Mouse (Mus musculus): Measurements from ENCODE around the gene Fbxo3. TPM values are rescaled to one million over a fixed set of nuclear protein-coding genes. Genes with fewer than 3 reads are reported as not detected.
"Not testable (repeated sequence)": the region's sequence is repeated elsewhere in the genome, so short reads cannot be mapped to it uniquely, and the experiment has no call there.

The Fbxo3 gene
- polyA plus RNA-seq, 1 experiment from 2014 or later: 49.6 TPM

DNA sequence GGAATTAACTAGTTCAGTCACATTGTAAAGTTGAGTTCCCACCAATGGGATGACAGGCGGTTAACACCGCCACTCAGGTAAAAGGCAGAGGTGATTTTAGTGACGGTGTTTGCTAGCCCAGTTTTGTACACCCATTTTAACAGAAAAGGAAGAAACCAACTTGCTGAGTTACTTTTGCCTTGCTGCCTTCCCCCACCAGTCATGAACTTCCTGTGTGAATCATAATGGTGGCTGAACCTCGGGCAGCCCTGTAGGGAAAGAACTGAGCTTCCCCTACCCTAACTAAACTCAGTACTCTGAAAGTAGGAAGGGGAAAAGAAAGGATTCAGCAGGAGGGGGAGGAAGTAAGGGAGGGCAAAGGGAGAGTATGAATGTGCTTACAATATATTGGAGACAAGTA, 82.5 kb downstream of the Fbxo3 start:
- Histone ChIP-seq H3K9me3 (ENCODE audit: control insufficient read depth, low read length) (no peaks in the 10 kb centered on the region), H3K9ac (ENCODE audit: low read length) (no peak overlapping the region), H3K4me3 (ENCODE audit: low read depth, low read length) (no peak overlapping the region), H3K4me1 (replicated peaks; ENCODE audit: control insufficient read depth, insufficient read depth, low read length) (peaks cover 3% of the 10 kb centered on the region; the same call in 1 of the 2 replicates), H3K27ac (ENCODE audit: low read depth) (no peak overlapping the region), H3K27me3 (replicated peaks; ENCODE audit: control insufficient read depth, insufficient read depth, low read length) (no peaks in the 10 kb centered on the region), H3K4me2 (ENCODE audit: low read length) (no peak overlapping the region), H3K36me3 (ENCODE audit: control insufficient read depth, insufficient read depth, low read length) (no peaks in the 10 kb centered on the region; the same call in 1 of the 2 replicates)
- DNase-seq (ENCODE audit: low spot score): no peak
- 86% methylated on average over 4 of the region's 4 CpGs for WGBS
- no peak for ATAC-seq (replicated peaks; ENCODE audit: low FRiP score, low TSS enrichment, low read depth)

GRCm38 (mm10) chr2:104111170-104111797, 83.8 kb downstream of the Fbxo3 start:
- H3K36me3 ChIP-seq (ENCODE audit: control insufficient read depth, insufficient read depth, low read length); H3K4me3 ChIP-seq (ENCODE audit: low read depth, low read length); H3K27me3 ChIP-seq (replicated peaks; ENCODE audit: control insufficient read depth, insufficient read depth, low read length); H3K4me2 ChIP-seq (ENCODE audit: low read length); DNase-seq (ENCODE audit: low spot score); ATAC-seq (replicated peaks; ENCODE audit: low FRiP score, low TSS enrichment, low read depth); H3K27ac ChIP-seq (ENCODE audit: low read depth); H3K9ac ChIP-seq (ENCODE audit: low read length); H3K4me1 ChIP-seq (replicated peaks; ENCODE audit: control insufficient read depth, insufficient read depth, low read length); H3K9me3 ChIP-seq (ENCODE audit: control insufficient read depth, low read length): not testable (repeated sequence)
- WGBS: no CpG with 5 or more reads among the region's 1 CpGs

Other genes starting within 250 kb of the Fbxo3 start
- 344 and 378 TPM in 2 replicates for gene Caprin1, start 230.1 kb upstream of the Fbxo3 start, polyA plus RNA-seq (2014; fragmentation: Nextera tagmentation; extraction: Ambion mirVana)
- 16.3 and 17.6 TPM in 2 replicates for gene Lmo2, start 69.7 kb upstream of the Fbxo3 start, polyA plus RNA-seq (2014; fragmentation: Nextera tagmentation; extraction: Ambion mirVana)
- gene 4931422A03Rik, start 640 bp downstream of the Fbxo3 start, polyA plus RNA-seq (2014; fragmentation: Nextera tagmentation; extraction: Ambion mirVana): 1.9 and 2.1 TPM in 2 replicates
- 0.11 TPM in 1 of 2 replicates, not detected in the other for gene Gm10912, start 38.1 kb downstream of the Fbxo3 start, polyA plus RNA-seq (2014; fragmentation: Nextera tagmentation; extraction: Ambion mirVana)
- not detected in 2 replicates for gene Gm10799, start 40.8 kb downstream of the Fbxo3 start, polyA plus RNA-seq (2014; fragmentation: Nextera tagmentation; extraction: Ambion mirVana)
- gene Cd59b, start 42.1 kb downstream of the Fbxo3 start, polyA plus RNA-seq (2014; fragmentation: Nextera tagmentation; extraction: Ambion mirVana): 3.8 and 5.1 TPM in 2 replicates
- 27.1 and 28.9 TPM in 2 replicates for gene Cd59a, start 68.1 kb downstream of the Fbxo3 start, polyA plus RNA-seq (2014; fragmentation: Nextera tagmentation; extraction: Ambion mirVana)
- gene A930018P22Rik, start 95.0 kb downstream of the Fbxo3 start, polyA plus RNA-seq (2014; fragmentation: Nextera tagmentation; extraction: Ambion mirVana): not detected in 2 replicates

All from intestine, embryonic 14.5 days (tissue).